Mouse (Mus musculus) heart, embryonic 10.5 days (tissue): ENCODE measurements around the gene Camk2n1. TPM values are rescaled to one million over a fixed set of nuclear protein-coding genes. Genes with fewer than 3 reads are reported as not detected.
A peak's percentile ranks its signal among the peaks of the same experiment; 100 is the strongest.

Experiments
- DNase-seq: peaks from one replicate; pipeline ENCODE4 v3.0.0-alpha.2; 2017; ENCODE audit warnings: low spot score
- H3K27ac ChIP-seq: fragments of 300-500 bp; sonication (generic); 2 replicates; pipeline ENCODE4 v1.5.1; 2016; ENCODE audit warnings: mild to moderate bottlenecking
- H3K27me3 ChIP-seq: fragments of 300-500 bp; sonication (generic); 2 replicates; pipeline ENCODE4 v1.6.1; 2016; ENCODE audit warnings: mild to moderate bottlenecking; ENCODE audit not compliant: poor library complexity, insufficient read depth, severe bottlenecking
- H3K36me3 ChIP-seq: fragments of 300-500 bp; sonication (generic); 2 replicates; pipeline ENCODE4 v1.6.1; 2016; ENCODE audit warnings: mild to moderate bottlenecking, moderate library complexity
- H3K4me1 ChIP-seq: fragments of 300-500 bp; sonication (generic); 2 replicates; pipeline ENCODE4 v1.6.1; 2016; ENCODE audit warnings: mild to moderate bottlenecking
- H3K4me3 ChIP-seq: fragments of 300-500 bp; sonication (generic); 2 replicates; pipeline ENCODE4 v1.5.1; 2016; ENCODE audit warnings: mild to moderate bottlenecking, moderate library complexity
- H3K9me3 ChIP-seq: fragments of 300-500 bp; sonication (generic); 2 replicates; pipeline ENCODE4 v1.6.1; 2016; ENCODE audit warnings: mild to moderate bottlenecking, moderate library complexity
- WGBS: fragments of 180-500 bp; shearing (Covaris S2); methylation state at CpG from one replicate; pipeline ENCODE4 v1.1.7; 2016; 5-methylcytosine and 5-hydroxymethylcytosine counted together
- polyA plus RNA-seq: library from polyadenylated mRNA; unstranded; fragments of >200 nt; fragmentation: Nextera tagmentation; extraction: Ambion mirVana; gene quantifications from 2 replicates; pipeline ENCODE4 v1.2.1, GENCODE M21; 2016

The Camk2n1 gene
- polyA plus RNA-seq, 1 experiment from 2014 or later: 0.70 TPM

DNA sequence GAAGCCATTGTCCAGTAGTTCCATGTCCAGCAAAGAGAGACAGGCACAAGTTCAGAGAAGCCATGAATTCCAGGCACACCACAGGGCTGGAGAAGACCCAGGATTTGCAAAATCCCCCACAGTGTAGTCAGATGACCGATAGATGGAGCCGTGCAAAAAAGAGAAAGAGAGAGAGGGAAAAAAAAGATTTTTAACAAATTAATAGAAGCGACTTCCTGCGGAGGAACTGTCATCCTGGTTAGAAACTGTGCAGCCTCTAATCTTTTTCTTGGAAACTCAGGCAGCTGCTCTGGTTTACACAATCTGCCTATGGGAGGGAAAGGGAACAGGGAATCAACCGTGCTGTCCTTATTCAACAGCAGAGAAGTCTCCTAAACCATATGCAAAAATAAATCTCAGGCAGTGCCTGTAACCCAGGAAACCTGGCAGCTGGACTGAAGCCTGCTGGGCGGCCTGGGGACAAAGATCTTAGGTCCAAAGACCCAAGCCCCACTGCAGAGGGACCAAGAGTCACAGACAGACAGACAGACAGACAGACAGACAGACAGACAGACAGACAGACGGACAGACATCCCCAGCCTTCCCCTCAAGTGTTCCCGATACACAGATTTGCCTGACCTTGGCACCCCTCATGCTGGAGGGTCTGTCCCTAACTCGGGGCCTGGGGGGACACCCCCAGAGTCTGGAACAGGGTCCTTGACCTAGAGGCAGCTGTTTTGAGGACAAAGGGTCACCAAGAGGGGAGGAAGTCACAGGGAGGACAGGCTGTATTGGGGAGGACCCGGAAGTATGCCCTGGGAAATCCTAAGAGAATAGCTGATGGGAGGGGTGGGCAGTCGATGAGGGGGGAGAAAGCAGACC lies 9.1 kb downstream of the Camk2n1 start:
- peak overlapping the region; percentile 45 for H3K4me3 ChIP-seq

GRCm38 (mm10) chr4:138463832-138464487 lies 9.8 kb downstream of the Camk2n1 start:
- 7% methylated on average over 11 of the region's 11 CpGs for WGBS
- H3K36me3 ChIP-seq: no peaks in the 10 kb centered on the region
- peaks cover 82% of the 10 kb centered on the region for H3K27me3 ChIP-seq
- peak overlapping the region; percentile 45 for H3K4me3 ChIP-seq
- no peaks in the 10 kb centered on the region for H3K9me3 ChIP-seq
- DNase-seq: no peak
- peak overlapping the region; percentile 85 for H3K27ac ChIP-seq
- peaks cover 35% of the 10 kb centered on the region for H3K4me1 ChIP-seq

More for the DNA sequence above, 9.1 kb downstream of the Camk2n1 start:
- 4% methylated on average over 11 of the region's 11 CpGs for WGBS
- Histone ChIP-seq H3K27me3 (peaks cover 83% of the 10 kb centered on the region), H3K36me3 (no peaks in the 10 kb centered on the region), H3K27ac (peak overlapping the region; percentile 85), H3K4me1 (peaks cover 35% of the 10 kb centered on the region), H3K9me3 (no peaks in the 10 kb centered on the region)
- no peak for DNase-seq

GRCm38 (mm10) chr4:138464667-138465353 lies 10.7 kb downstream of the Camk2n1 start:
- H3K27ac ChIP-seq: peak overlapping the region; percentile 62
- H3K27me3 ChIP-seq: peaks cover 73% of the 10 kb centered on the region
- H3K9me3 ChIP-seq: no peaks in the 10 kb centered on the region
- peak overlapping the region; percentile 45 for H3K4me3 ChIP-seq
- H3K4me1 ChIP-seq: peaks cover 41% of the 10 kb centered on the region
- no peak for DNase-seq
- 2% methylated on average over 19 of the region's 22 CpGs for WGBS
- no peaks in the 10 kb centered on the region for H3K36me3 ChIP-seq

- no peaks in the 10 kb centered on the region for H3K36me3 ChIP-seq
- DNase-seq: no peak
- H3K4me1 ChIP-seq: peaks cover 41% of the 10 kb centered on the region
- H3K27me3 ChIP-seq: peaks cover 68% of the 10 kb centered on the region
- WGBS: 41% methylated on average over 8 of the region's 8 CpGs
- H3K27ac ChIP-seq: peak overlapping the region; percentile 62; the same call in 1 of the 2 replicates
- H3K4me3 ChIP-seq: no peak overlapping the region
- H3K9me3 ChIP-seq: no peaks in the 10 kb centered on the region
These were observed 11.3 kb downstream of the Camk2n1 start for GRCm38 (mm10) chr4:138465446-138465845.

DNA sequence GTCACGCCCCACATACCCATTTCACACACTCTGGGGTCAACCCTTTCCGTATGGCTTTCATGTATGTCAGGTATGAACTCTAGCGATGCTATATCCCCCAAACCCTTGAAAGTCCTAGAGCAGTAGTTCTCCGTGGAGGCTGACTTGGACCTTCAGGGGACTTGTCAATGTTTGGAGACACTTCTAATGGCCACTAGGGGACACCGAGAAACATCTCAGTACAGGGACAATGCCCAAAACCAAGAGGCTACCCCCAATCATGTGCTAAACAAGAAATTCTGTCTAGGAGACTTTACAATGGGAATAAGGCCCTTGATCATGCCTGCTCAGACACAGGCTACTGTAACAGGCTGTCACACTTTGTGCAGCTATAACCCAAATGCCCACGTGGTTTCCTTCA lies 12.6 kb downstream of the Camk2n1 start:
- no peak for DNase-seq
- Histone ChIP-seq H3K4me3 (no peak overlapping the region), H3K36me3 (no peaks in the 10 kb centered on the region), H3K4me1 (peaks cover 41% of the 10 kb centered on the region), H3K27me3 (peaks cover 65% of the 10 kb centered on the region), H3K9me3 (no peaks in the 10 kb centered on the region), H3K27ac (no peak overlapping the region)
- WGBS: 61% methylated on average over 6 of the region's 6 CpGs

GRCm38 (mm10) chr4:138467451-138467850 lies 13.3 kb downstream of the Camk2n1 start:
- Histone ChIP-seq H3K9me3 (no peaks in the 10 kb centered on the region), H3K36me3 (no peaks in the 10 kb centered on the region), H3K4me1 (peaks cover 39% of the 10 kb centered on the region), H3K27me3 (peaks cover 60% of the 10 kb centered on the region), H3K27ac (no peak overlapping the region), H3K4me3 (no peak overlapping the region)
- WGBS: 78% methylated on average over 5 of the region's 5 CpGs
- DNase-seq: no peak

- WGBS: 7% methylated on average over 7 of the region's 7 CpGs
- no peaks in the 10 kb centered on the region for H3K9me3 ChIP-seq
- H3K27ac ChIP-seq: no peak overlapping the region
- no peak for DNase-seq
- peaks cover 23% of the 10 kb centered on the region for H3K4me1 ChIP-seq
- no peaks in the 10 kb centered on the region for H3K36me3 ChIP-seq
- H3K4me3 ChIP-seq: peak overlapping the region; percentile 22; the same call in 1 of the 2 replicates
- peaks cover 68% of the 10 kb centered on the region for H3K27me3 ChIP-seq
These were observed 15.0 kb downstream of the Camk2n1 start for GRCm38 (mm10) chr4:138469080-138469479.

GRCm38 (mm10) chr4:138471241-138471640 lies 17.1 kb downstream of the Camk2n1 start:
- H3K27me3 ChIP-seq: peaks cover 70% of the 10 kb centered on the region
- H3K4me3 ChIP-seq: no peak overlapping the region
- no peaks in the 10 kb centered on the region for H3K36me3 ChIP-seq
- no peak overlapping the region for H3K27ac ChIP-seq
- no peaks in the 10 kb centered on the region for H3K9me3 ChIP-seq
- peaks cover 9% of the 10 kb centered on the region for H3K4me1 ChIP-seq
- DNase-seq: no peak
- WGBS: 66% methylated on average over 7 of the region's 7 CpGs

DNA sequence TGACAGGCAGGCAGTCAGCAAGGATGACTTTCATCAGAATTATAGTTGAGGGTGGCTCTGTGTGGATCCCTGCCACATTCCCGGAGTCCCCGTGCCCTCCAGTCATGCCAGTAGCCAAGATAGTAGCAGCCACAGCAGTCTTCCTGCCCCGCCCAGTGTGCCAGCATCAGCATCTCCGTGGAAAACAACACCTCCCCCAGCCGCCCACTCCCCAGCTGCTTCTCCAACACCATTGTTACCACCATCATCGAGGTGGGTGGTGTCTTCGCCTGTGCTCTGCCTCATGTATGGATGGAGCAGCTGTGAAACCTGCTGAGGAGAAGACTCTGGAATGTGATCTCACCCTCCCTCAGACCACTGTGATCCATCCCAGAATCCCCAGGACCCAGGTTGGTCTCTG lies 25.5 kb downstream of the Camk2n1 start:
- H3K4me3 ChIP-seq: no peak overlapping the region
- WGBS: 64% methylated on average over 7 of the region's 7 CpGs
- no peaks in the 10 kb centered on the region for H3K36me3 ChIP-seq
- no peaks in the 10 kb centered on the region for H3K9me3 ChIP-seq
- no peak overlapping the region for H3K27ac ChIP-seq
- no peak for DNase-seq
- no peaks in the 10 kb centered on the region for H3K4me1 ChIP-seq
- peaks cover 54% of the 10 kb centered on the region for H3K27me3 ChIP-seq

DNA sequence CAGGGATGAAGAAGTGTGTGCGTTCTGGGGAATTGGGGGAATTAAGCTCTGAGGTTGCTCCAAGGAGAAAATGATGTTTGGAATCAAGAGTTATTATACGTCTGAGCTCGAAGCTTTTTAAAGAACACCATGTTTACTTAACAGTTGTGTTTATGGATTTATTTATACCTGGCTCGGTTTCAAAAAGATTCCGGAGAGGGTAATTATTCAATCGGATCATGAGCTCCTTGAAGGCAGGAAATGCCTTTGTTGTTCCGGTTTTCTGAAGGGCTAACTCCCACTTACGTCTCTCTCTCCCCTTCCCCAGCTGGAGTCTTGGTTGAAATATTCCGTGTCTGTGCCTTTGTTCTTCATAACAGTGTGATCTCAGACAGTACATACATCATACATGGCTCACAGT lies 26.8 kb downstream of the Camk2n1 start:
- 58% methylated on average over 9 of the region's 9 CpGs for WGBS
- no peak for DNase-seq
- peaks cover 40% of the 10 kb centered on the region for H3K27me3 ChIP-seq
- peaks cover 2% of the 10 kb centered on the region; the same call in 1 of the 2 replicates for H3K4me1 ChIP-seq
- H3K27ac ChIP-seq: no peak overlapping the region
- H3K9me3 ChIP-seq: no peaks in the 10 kb centered on the region
- no peak overlapping the region for H3K4me3 ChIP-seq
- H3K36me3 ChIP-seq: no peaks in the 10 kb centered on the region

GRCm38 (mm10) chr4:138482721-138483120 lies 28.6 kb downstream of the Camk2n1 start:
- H3K36me3 ChIP-seq: no peaks in the 10 kb centered on the region
- 58% methylated on average over 8 of the region's 8 CpGs for WGBS
- peaks cover 2% of the 10 kb centered on the region; the same call in 1 of the 2 replicates for H3K4me1 ChIP-seq

DNA sequence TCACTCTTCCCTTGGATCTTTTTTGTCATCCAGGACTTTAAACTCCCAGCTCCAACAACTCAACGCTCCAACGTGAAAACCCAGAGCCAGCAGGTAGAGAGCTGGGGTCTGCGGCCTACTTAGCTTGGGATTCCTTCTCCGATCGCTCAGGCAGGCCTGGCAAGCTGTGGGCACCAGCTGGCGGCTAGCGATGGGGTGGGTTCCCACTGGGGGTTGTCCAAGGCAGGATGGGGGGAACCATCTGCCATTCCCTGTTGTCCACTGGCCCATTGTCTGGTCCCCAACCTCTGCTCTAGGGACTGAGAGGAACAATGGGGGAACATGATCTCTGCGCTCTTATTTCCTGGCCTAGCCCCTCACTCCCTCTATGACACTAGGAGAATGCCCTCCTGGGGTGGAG lies 34.1 kb downstream of the Camk2n1 start:
- H3K27ac ChIP-seq: no peak overlapping the region
- H3K4me3 ChIP-seq: no peak overlapping the region
- WGBS: 51% methylated on average over 8 of the region's 8 CpGs
- peaks cover 16% of the 10 kb centered on the region; the same call in 1 of the 2 replicates for H3K27me3 ChIP-seq
- no peak for DNase-seq
- H3K36me3 ChIP-seq: no peaks in the 10 kb centered on the region
- no peaks in the 10 kb centered on the region for H3K9me3 ChIP-seq
- peaks cover 13% of the 10 kb centered on the region for H3K4me1 ChIP-seq

More at GRCm38 (mm10) chr4:138482721-138483120, 28.6 kb downstream of the Camk2n1 start:
- H3K4me3 ChIP-seq: no peak overlapping the region
- H3K27me3 ChIP-seq: peaks cover 30% of the 10 kb centered on the region
- H3K27ac ChIP-seq: no peak overlapping the region
- H3K9me3 ChIP-seq: no peaks in the 10 kb centered on the region
- no peak for DNase-seq

- Histone ChIP-seq H3K36me3 (no peaks in the 10 kb centered on the region), H3K27me3 (peaks cover 45% of the 10 kb centered on the region), H3K4me1 (peaks cover 27% of the 10 kb centered on the region), H3K9me3 (no peaks in the 10 kb centered on the region), H3K4me3 (no peak overlapping the region), H3K27ac (no peak overlapping the region)
- WGBS: 80% methylated on average over 4 of the region's 4 CpGs
- DNase-seq: no peak
These were observed 37.0 kb downstream of the Camk2n1 start for GRCm38 (mm10) chr4:138491088-138491487.
